Mouse (Mus musculus) limb, embryonic 15.5 days (tissue): ENCODE results near the gene Tgif1. TPM values are rescaled to one million over a fixed set of nuclear protein-coding genes. Genes with fewer than 3 reads are reported as not detected.
A peak's percentile ranks its signal among the peaks of the same experiment; 100 is the strongest.
"Not testable (repeated sequence)": the region's sequence is repeated elsewhere in the genome, so short reads cannot be mapped to it uniquely, and the experiment has no call there.

Experiments
- ATAC-seq: fragments of 200-750 bp; cut with Nextera tagmentation; 2 replicates; pipeline ENCODE4 v1.8.0; 2017; ENCODE audit warnings: low read depth, moderate TSS enrichment; ENCODE audit not compliant: insufficient number of reproducible peaks, low FRiP score, low TSS enrichment
- H3K27ac ChIP-seq: fragments of 300-500 bp; sonication (generic); 2 replicates; pipeline ENCODE4 v1.5.1; 2015; ENCODE audit warnings: moderate library complexity, mild to moderate bottlenecking, inconsistent platforms
- H3K27me3 ChIP-seq: fragments of 300-500 bp; sonication (generic); 2 replicates; pipeline ENCODE4 v1.6.1; 2015; ENCODE audit warnings: inconsistent platforms
- H3K36me3 ChIP-seq: fragments of 300-500 bp; sonication (generic); 2 replicates; pipeline ENCODE4 v1.6.1; 2015; ENCODE audit warnings: inconsistent platforms
- H3K4me1 ChIP-seq: fragments of 300-500 bp; sonication (generic); 2 replicates; pipeline ENCODE4 v1.6.1; 2015; ENCODE audit warnings: inconsistent platforms
- H3K4me2 ChIP-seq: fragments of 300-500 bp; sonication (generic); 2 replicates; pipeline ENCODE4 v1.6.1; 2015; ENCODE audit warnings: mild to moderate bottlenecking, inconsistent platforms
- H3K4me3 ChIP-seq: fragments of 300-500 bp; sonication (generic); 2 replicates; pipeline ENCODE4 v1.5.1; 2015; ENCODE audit warnings: mild to moderate bottlenecking, inconsistent platforms
- H3K9ac ChIP-seq: fragments of 300-500 bp; sonication (generic); 2 replicates; pipeline ENCODE4 v1.6.1; 2015; ENCODE audit warnings: inconsistent platforms
- H3K9me3 ChIP-seq: fragments of 300-500 bp; sonication (generic); 2 replicates; pipeline ENCODE4 v1.6.1; 2016; ENCODE audit warnings: inconsistent platforms
- WGBS: fragments of 180-500 bp; shearing (Covaris S2); methylation state at CpG from one replicate; pipeline ENCODE4 v1.1.7; 2015; 5-methylcytosine and 5-hydroxymethylcytosine counted together
- polyA plus RNA-seq: library from polyadenylated mRNA; unstranded; fragments of >200 nt; fragmentation: Nextera tagmentation; extraction: Ambion mirVana; gene quantifications from 2 replicates; pipeline ENCODE4 v1.2.1, GENCODE M21; 2015

The Tgif1 gene
- polyA plus RNA-seq, 1 experiment from 2014 or later: 64.6 TPM

- Histone ChIP-seq H3K4me1 (peaks cover 14% of the 10 kb centered on the region), H3K27me3 (0 out of 2 replicates have a peak, but pooled peaks cover 3% of the 10 kb centered on the region), H3K9me3 (no peaks in the 10 kb centered on the region), H3K27ac (no peak overlapping the region), H3K4me2 (peak overlapping the region; percentile 67), H3K9ac (no peak overlapping the region), H3K4me3 (peak overlapping the region; percentile 36), H3K36me3 (0 out of 2 replicates have a peak, but pooled peaks cover 7% of the 10 kb centered on the region)
- WGBS: 6% methylated on average over 10 of the region's 10 CpGs
- no peak for ATAC-seq
These were observed 18.1 kb downstream of the Tgif1 start for GRCm38 (mm10) chr17:70835071-70835790.

DNA sequence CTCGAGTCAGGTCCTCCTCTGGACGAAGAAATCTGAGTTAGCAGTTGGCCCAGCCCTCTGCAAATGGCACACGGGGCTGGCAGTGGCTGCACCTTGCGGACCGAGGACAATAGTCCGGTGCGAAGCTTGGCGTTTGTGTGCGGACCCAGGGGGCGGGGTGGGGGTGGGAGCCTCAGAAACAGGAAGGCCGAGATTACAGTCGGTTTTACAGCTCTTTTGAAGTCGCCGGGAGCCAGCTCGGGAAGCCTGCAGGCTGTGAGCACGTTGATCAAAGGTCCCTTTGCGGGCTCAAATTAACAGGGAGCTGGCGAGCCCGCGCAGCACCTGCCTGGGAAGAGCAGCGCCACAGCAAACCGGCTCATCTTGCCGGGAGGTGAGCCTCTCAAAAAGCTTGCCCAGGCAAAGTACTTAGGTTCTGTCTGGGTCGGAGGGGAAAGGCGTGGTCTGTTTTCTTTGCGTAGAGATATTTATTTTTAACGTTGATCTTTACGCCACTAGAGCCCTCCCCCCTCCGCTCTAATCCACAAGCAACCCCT is 18.8 kb downstream of the Tgif1 start:
- 0 out of 2 replicates have a peak, but pooled peaks cover 3% of the 10 kb centered on the region for H3K27me3 ChIP-seq
- peaks cover 14% of the 10 kb centered on the region for H3K4me1 ChIP-seq
- peak overlapping the region; percentile 67 for H3K4me2 ChIP-seq
- H3K36me3 ChIP-seq: 0 out of 2 replicates have a peak, but pooled peaks cover 3% of the 10 kb centered on the region
- peak overlapping the region; percentile 36 for H3K4me3 ChIP-seq
- ATAC-seq: no peak
- WGBS: 1% methylated on average over 29 of the region's 29 CpGs
- no peak overlapping the region for H3K9ac ChIP-seq
- H3K27ac ChIP-seq: no peak overlapping the region
- no peaks in the 10 kb centered on the region for H3K9me3 ChIP-seq

DNA sequence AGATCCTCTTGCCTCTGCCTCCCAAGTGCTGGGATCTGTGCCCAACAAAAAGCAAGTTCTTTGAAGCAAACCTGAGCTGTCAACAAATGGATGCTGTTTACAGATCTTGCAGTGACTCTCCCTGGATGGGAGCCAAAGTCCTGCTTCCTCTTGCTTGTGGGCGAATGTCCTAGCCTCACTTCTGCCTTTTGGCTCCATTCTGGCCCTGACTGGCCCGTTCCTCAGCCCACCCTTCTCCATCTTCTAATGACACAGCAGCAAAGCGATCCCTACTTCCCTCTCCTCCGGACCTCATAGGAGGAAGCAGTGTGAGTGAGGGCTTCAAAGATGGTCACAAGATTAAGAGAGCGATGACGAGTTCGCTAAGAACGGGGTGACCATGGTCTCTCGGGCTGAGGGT is 20.8 kb downstream of the Tgif1 start:
- H3K4me2 ChIP-seq: no peak overlapping the region
- 0 out of 2 replicates have a peak, but pooled peaks cover 3% of the 10 kb centered on the region for H3K27me3 ChIP-seq
- H3K9me3 ChIP-seq: no peaks in the 10 kb centered on the region
- no peak overlapping the region for H3K4me3 ChIP-seq
- no peak for ATAC-seq
- H3K36me3 ChIP-seq: 0 out of 2 replicates have a peak, but pooled peaks cover 3% of the 10 kb centered on the region
- H3K9ac ChIP-seq: no peak overlapping the region
- WGBS: 87% methylated on average over 9 of the region's 9 CpGs
- H3K27ac ChIP-seq: no peak overlapping the region
- H3K4me1 ChIP-seq: peaks cover 14% of the 10 kb centered on the region

DNA sequence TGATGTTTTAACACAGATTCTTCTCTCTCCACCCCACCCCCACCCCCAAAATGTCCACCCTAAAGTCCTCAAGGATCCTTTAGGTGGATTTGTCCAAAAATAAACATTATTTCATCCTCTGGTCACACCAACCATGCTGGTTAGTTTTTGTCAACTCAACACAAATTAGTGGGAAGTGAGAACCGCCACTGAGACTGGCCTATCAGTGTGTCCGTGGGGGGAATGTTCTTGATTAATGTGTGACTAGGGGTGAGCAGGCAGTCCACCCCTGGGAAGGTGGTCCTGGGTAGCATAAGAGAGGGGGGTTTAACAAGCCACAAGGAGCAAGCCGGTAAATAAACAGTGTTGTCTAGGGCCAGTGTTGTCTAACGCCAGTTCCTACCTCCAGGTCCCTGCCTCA is 21.8 kb downstream of the Tgif1 start:
- Histone ChIP-seq H3K27ac (no peak overlapping the region), H3K4me3 (no peak overlapping the region), H3K4me2 (no peak overlapping the region), H3K9ac (no peak overlapping the region), H3K27me3 (0 out of 2 replicates have a peak, but pooled peaks cover 3% of the 10 kb centered on the region), H3K9me3 (no peaks in the 10 kb centered on the region), H3K4me1 (peaks cover 14% of the 10 kb centered on the region), H3K36me3 (no peaks in the 10 kb centered on the region)
- WGBS: 55% methylated on average over 4 of the region's 4 CpGs
- no peak for ATAC-seq

- H3K4me1 ChIP-seq: peaks cover 10% of the 10 kb centered on the region
- 79% methylated on average over 23 of the region's 23 CpGs for WGBS
- no peaks in the 10 kb centered on the region for H3K9me3 ChIP-seq
- no peak overlapping the region for H3K27ac ChIP-seq
- 0 out of 2 replicates have a peak, but pooled peaks cover 3% of the 10 kb centered on the region for H3K27me3 ChIP-seq
- H3K4me3 ChIP-seq: no peak overlapping the region
- H3K36me3 ChIP-seq: no peaks in the 10 kb centered on the region
- H3K4me2 ChIP-seq: no peak overlapping the region
- ATAC-seq: no peak
- H3K9ac ChIP-seq: no peak overlapping the region
These were observed 23.2 kb downstream of the Tgif1 start for GRCm38 (mm10) chr17:70829943-70830715.

- no peak overlapping the region for H3K9ac ChIP-seq
- H3K27me3 ChIP-seq: 0 out of 2 replicates have a peak, but pooled peaks cover 3% of the 10 kb centered on the region
- H3K9me3 ChIP-seq: no peaks in the 10 kb centered on the region
- H3K27ac ChIP-seq: no peak overlapping the region
- H3K36me3 ChIP-seq: no peaks in the 10 kb centered on the region
- H3K4me1 ChIP-seq: peaks cover under 1% of the 10 kb centered on the region
- H3K4me3 ChIP-seq: no peak overlapping the region
- no peak overlapping the region for H3K4me2 ChIP-seq
- ATAC-seq: no peak
- 81% methylated on average over 6 of the region's 6 CpGs for WGBS
These were observed 24.1 kb downstream of the Tgif1 start for GRCm38 (mm10) chr17:70829217-70829616.

- Histone ChIP-seq H3K9me3 (no peaks in the 10 kb centered on the region), H3K27me3 (0 out of 2 replicates have a peak, but pooled peaks cover 2% of the 10 kb centered on the region), H3K4me1 (no peaks in the 10 kb centered on the region), H3K36me3 (no peaks in the 10 kb centered on the region), H3K9ac (no peak overlapping the region), H3K4me2 (no peak overlapping the region), H3K4me3 (no peak overlapping the region), H3K27ac (no peak overlapping the region)
- ATAC-seq: no peak
- 78% methylated on average over 2 of the region's 2 CpGs for WGBS
These were observed 24.8 kb downstream of the Tgif1 start for GRCm38 (mm10) chr17:70828569-70828968.

GRCm38 (mm10) chr17:70828180-70828528 is 25.2 kb downstream of the Tgif1 start:
- H3K27me3 ChIP-seq: no peaks in the 10 kb centered on the region
- no peaks in the 10 kb centered on the region for H3K9me3 ChIP-seq
- no peaks in the 10 kb centered on the region for H3K4me1 ChIP-seq
- H3K36me3 ChIP-seq: no peaks in the 10 kb centered on the region
- no peak overlapping the region for H3K4me3 ChIP-seq
- 84% methylated on average over 4 of the region's 4 CpGs for WGBS
- no peak overlapping the region for H3K27ac ChIP-seq
- H3K9ac ChIP-seq: no peak overlapping the region
- H3K4me2 ChIP-seq: no peak overlapping the region
- no peak for ATAC-seq

GRCm38 (mm10) chr17:70827463-70828179 is 25.7 kb downstream of the Tgif1 start:
- not testable (repeated sequence) for H3K9ac ChIP-seq, H3K4me3 ChIP-seq, H3K27me3 ChIP-seq, H3K36me3 ChIP-seq, H3K9me3 ChIP-seq, ATAC-seq, H3K4me1 ChIP-seq, H3K4me2 ChIP-seq, H3K27ac ChIP-seq
- WGBS: 83% methylated on average over 11 of the region's 11 CpGs

DNA sequence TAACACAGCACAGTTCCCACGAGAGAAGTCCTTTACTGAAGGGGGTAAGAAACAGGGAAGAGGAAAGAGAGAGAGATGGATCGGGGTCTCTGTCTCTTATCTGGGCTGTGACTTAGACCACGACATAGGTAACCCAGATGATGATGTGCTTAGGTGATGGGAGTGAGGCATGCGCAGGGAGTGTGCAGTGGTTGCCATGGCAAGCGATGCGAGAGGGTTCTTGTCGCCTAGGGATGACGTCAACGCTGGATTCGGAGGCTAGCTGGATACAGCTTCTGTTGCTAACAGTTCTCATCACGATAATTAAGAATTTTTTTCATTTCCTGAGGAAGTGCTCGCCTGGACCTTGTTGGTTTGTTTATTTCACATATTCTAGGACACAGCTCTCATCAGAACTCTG is 27.1 kb downstream of the Tgif1 start:
- ATAC-seq: no peak
- Histone ChIP-seq H3K36me3 (no peaks in the 10 kb centered on the region), H3K4me1 (no peaks in the 10 kb centered on the region), H3K4me3 (no peak overlapping the region), H3K4me2 (no peak overlapping the region), H3K27ac (no peak overlapping the region), H3K9ac (no peak overlapping the region), H3K9me3 (no peaks in the 10 kb centered on the region), H3K27me3 (no peaks in the 10 kb centered on the region)
- 84% methylated on average over 12 of the region's 12 CpGs for WGBS

GRCm38 (mm10) chr17:70823083-70823482 is 30.3 kb downstream of the Tgif1 start:
- Histone ChIP-seq H3K4me2 (no peak overlapping the region), H3K27me3 (peaks cover 15% of the 10 kb centered on the region), H3K9ac (no peak overlapping the region), H3K36me3 (no peaks in the 10 kb centered on the region), H3K4me1 (peaks cover 2% of the 10 kb centered on the region; the same call in 1 of the 2 replicates), H3K9me3 (no peaks in the 10 kb centered on the region), H3K4me3 (no peak overlapping the region), H3K27ac (no peak overlapping the region)
- 85% methylated on average over 8 of the region's 8 CpGs for WGBS
- ATAC-seq: no peak
